Mouse (Mus musculus) left cerebral cortex, postnatal 14 days (tissue): Measurements from ENCODE around the gene Slc35a1. TPM values are rescaled to one million over a fixed set of nuclear protein-coding genes. Genes with fewer than 3 reads are reported as not detected.

Experiments used
- total RNA-seq, 2 experiments: library from RNA; stranded (reverse); gene quantifications; 2 replicates each; pipeline ENCODE4 v1.2.3; 2021

Slc35a1 gene
- total RNA-seq, 2 experiments from 2014 or later = 18.5 to 21.8 TPM

Other genes with a start within 250 kb of the Slc35a1 start
- 100 to 1,000 TPM; 105 to 106 TPM for gene Akirin2, start 136.5 kb downstream of the Slc35a1 start, total RNA-seq
- gene Orc3, start 72.5 kb downstream of the Slc35a1 start, total RNA-seq = 10 to 100 TPM; 33.3 to 39.2 TPM
- gene Rars2, start 72.5 kb downstream of the Slc35a1 start, total RNA-seq = 10 to 100 TPM; 23.0 to 26.1 TPM
- 1 to 10 TPM; 2.2 to 2.3 TPM for gene Cfap206, start 42.8 kb upstream of the Slc35a1 start, total RNA-seq
- gene Gm136, start 68.8 kb upstream of the Slc35a1 start, total RNA-seq = under 1 TPM in 1 of 2 experiments, not detected in 1; 0.34 TPM
- gene Smim8, start 91.0 kb upstream of the Slc35a1 start, total RNA-seq = 10 to 100 TPM; 24.3 to 25.5 TPM
- 10 to 100 TPM; 23.0 to 23.3 TPM for gene Zfp292, start 195.5 kb upstream of the Slc35a1 start, total RNA-seq
- gene Cga, start 206.3 kb upstream of the Slc35a1 start, total RNA-seq = not detected